In genomic region chr12:112183675-112184074, GRCm38 (mm10) we compare ENCODE assay signal across 9 mouse cellular contexts. TPM values are rescaled to one million over a fixed set of nuclear protein-coding genes. Genes with fewer than 3 reads are reported as not detected.
A peak's percentile ranks its signal among the peaks of the same experiment; 100 is the strongest.
DNase-seq lines count a peak whose midpoint lies in the region; ATAC-seq lines count a peak whose summit lies in the region.
"Had no signal": no experiment of that assay in that cellular context is flagged by ENCODE, and none has a peak within 500 bp of the region (broad histone marks: within the 10 kb centered on the region; RNA-seq: fewer than 3 reads in every experiment).

No protein-coding gene starts in this region.

- H3K4me3 ChIP-seq in forebrain, embryonic 16.5 days (replicated peaks; ENCODE audit: low read length), result no peak overlapping the region
- no peak overlapping the region for H3K4me3 ChIP-seq in intestine, embryonic 16.5 days (ENCODE audit: low read length)

- 40% methylated on average over 6 of the region's 6 CpGs for WGBS in forebrain, embryonic 16.5 days
- WGBS in intestine, embryonic 16.5 days, result 78% methylated on average over 6 of the region's 6 CpGs

- no peaks in the 10 kb centered on the region for H3K27me3 ChIP-seq in forebrain, embryonic 16.5 days (replicated peaks; ENCODE audit: control insufficient read depth, insufficient read depth, low read length)
- no peaks in the 10 kb centered on the region for H3K27me3 ChIP-seq in intestine, embryonic 16.5 days (replicated peaks; ENCODE audit: control insufficient read depth, insufficient read depth, low read length)

- peaks cover 8% of the 10 kb centered on the region for H3K36me3 ChIP-seq in forebrain, embryonic 16.5 days (ENCODE audit: control insufficient read depth, insufficient read depth)
- no peaks in the 10 kb centered on the region for H3K36me3 ChIP-seq in intestine, embryonic 16.5 days (ENCODE audit: control insufficient read depth, insufficient read depth, low read length)

- peak; percentile 30 for DNase-seq in ovary, postnatal 36 days (ENCODE audit: low spot score)
- no peak for DNase-seq in ovary, postnatal 10 days (ENCODE audit: low spot score)
- peak; percentile 37 for DNase-seq in lung, postnatal 14 days
- DNase-seq in frontal cortex, postnatal 36 days (ENCODE audit: low spot score in 2 of 2), result no peak
- no peak for DNase-seq in thymus, adult 18-20 months
- DNase-seq in spleen, postnatal 14 days (ENCODE audit: low spot score in 2 of 2), result no peak

- H3K4me2 ChIP-seq in forebrain, embryonic 16.5 days (ENCODE audit: low read length), result no peak overlapping the region
- no peak overlapping the region for H3K4me2 ChIP-seq in intestine, embryonic 16.5 days (ENCODE audit: low read depth, low read length)

- no peak overlapping the region for H3K9ac ChIP-seq in forebrain, embryonic 16.5 days (replicated peaks; ENCODE audit: low read depth, low read length)
- no peak overlapping the region for H3K9ac ChIP-seq in intestine, embryonic 16.5 days (ENCODE audit: low read depth, low read length)
- H3K9ac ChIP-seq: liver, embryonic 14.5 days had no signal

- H3K27ac ChIP-seq in forebrain, embryonic 16.5 days (ENCODE audit: low read length), result peak overlapping the region; percentile 43; the same call in 1 of the 2 replicates
- peak overlapping the region; percentile 45; the same call in 1 of the 2 replicates for H3K27ac ChIP-seq in intestine, embryonic 16.5 days (ENCODE audit: low read length)
- H3K27ac ChIP-seq: liver, embryonic 14.5 days had no signal

- H3K9me3 ChIP-seq in forebrain, embryonic 16.5 days (ENCODE audit: control insufficient read depth, low read length), result no peaks in the 10 kb centered on the region
- H3K9me3 ChIP-seq in intestine, embryonic 16.5 days (ENCODE audit: control insufficient read depth, low read length), result no peaks in the 10 kb centered on the region

- H3K4me1 ChIP-seq in forebrain, embryonic 16.5 days (replicated peaks; ENCODE audit: control insufficient read depth, insufficient read depth, low read length), result peaks cover 18% of the 10 kb centered on the region
- H3K4me1 ChIP-seq in intestine, embryonic 16.5 days (ENCODE audit: control insufficient read depth, insufficient read depth, low read length), result peaks cover 12% of the 10 kb centered on the region

- peak; percentile 52 for ATAC-seq in forebrain, embryonic 16.5 days
- no peak for ATAC-seq in intestine, embryonic 16.5 days

RNA-seq across cellular contexts. Expression of gene Kif26a, which starts 37.7 kb away (rescaled TPM):
- polyA plus RNA-seq in forebrain, embryonic 16.5 days (2015; fragmentation: Nextera tagmentation; extraction: Ambion mirVana), result 17.3 and 21.2 TPM in 2 replicates
- polyA plus RNA-seq in intestine, embryonic 16.5 days (2015; fragmentation: Nextera tagmentation; extraction: Ambion mirVana), result 1.9 and 2.4 TPM in 2 replicates

Comparison
In these comparisons a context has a peak if more than half of its experiments do, and no peak if none do; other contexts are left out.
1. DNase-seq: peak in ovary, postnatal 36 days (single experiment) and lung, postnatal 14 days (single experiment); none in ovary, postnatal 10 days (single experiment), frontal cortex, postnatal 36 days (0 of 2), thymus, adult 18-20 months (0 of 2) and spleen, postnatal 14 days (0 of 2).